13 mouse cellular contexts compared by ENCODE assay signal in the genomic region with DNA sequence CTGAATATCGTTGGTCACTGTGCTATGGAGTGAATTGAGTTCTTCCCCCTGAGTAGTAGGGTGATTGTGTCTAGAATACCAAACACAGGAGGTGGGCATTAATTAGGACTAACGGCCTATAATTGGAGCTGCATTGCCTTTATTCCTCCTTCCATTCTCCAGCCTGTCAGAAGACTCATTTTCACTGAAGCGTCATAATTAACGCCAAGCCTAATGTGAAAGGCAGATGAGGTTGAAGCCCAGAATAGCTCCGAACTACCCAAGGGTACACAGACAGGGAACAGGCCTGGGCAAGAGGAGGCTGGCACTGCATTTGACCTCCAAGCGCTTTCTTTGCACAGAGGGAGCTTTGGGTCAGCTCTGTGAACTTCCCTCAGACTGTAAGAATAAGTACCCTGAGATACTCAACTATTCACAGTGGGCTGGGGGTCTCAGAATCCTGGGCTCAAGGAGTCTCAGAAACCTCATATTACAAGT.
DNase-seq lines count a peak whose midpoint lies in the region; ATAC-seq and TF ChIP-seq lines count a peak whose summit lies in the region.
"Had no signal": no experiment of that assay in that cellular context is flagged by ENCODE, and none has a peak within 500 bp of the region (broad histone marks: within the 10 kb centered on the region; RNA-seq: fewer than 3 reads in every experiment).

No protein-coding gene starts in this region.

- no peak overlapping the region for H3K27ac ChIP-seq in hindbrain, embryonic 14.5 days
- H3K27ac ChIP-seq in neural tube, embryonic 12.5 days: no peak overlapping the region
- no peak overlapping the region for H3K27ac ChIP-seq in kidney, adult 2 months (ENCODE audit: insufficient read depth, low read depth, low read length)
- H3K27ac ChIP-seq: gastrocnemius, adult 2 months; limb, embryonic 12.5 days had no signal

- 20% methylated on average over 6 of the region's 6 CpGs for WGBS in hindbrain, embryonic 14.5 days
- 29% methylated on average over 6 of the region's 6 CpGs for WGBS in neural tube, embryonic 12.5 days
- 45% methylated on average over 6 of the region's 6 CpGs for WGBS in kidney, adult 2 months

- TF ChIP-seq CTCF in kidney, adult 2 months (conservative IDR thresholded peaks at IDR 0.05; ENCODE audit: insufficient read depth, insufficient read length, low read depth, low read length): no peak

- H3K9me3 ChIP-seq in hindbrain, embryonic 14.5 days (ENCODE audit: control insufficient read depth, low read length): no peaks in the 10 kb centered on the region
- H3K9me3 ChIP-seq in neural tube, embryonic 12.5 days: no peaks in the 10 kb centered on the region
- H3K9me3 ChIP-seq: limb, embryonic 12.5 days had no signal

- no peaks in the 10 kb centered on the region for H3K36me3 ChIP-seq in hindbrain, embryonic 14.5 days (replicated peaks; ENCODE audit: control insufficient read depth, insufficient read depth)
- no peaks in the 10 kb centered on the region for H3K36me3 ChIP-seq in neural tube, embryonic 12.5 days
- H3K36me3 ChIP-seq in kidney, adult 2 months (ENCODE audit: control insufficient read depth, insufficient read depth, low read length): no peaks in the 10 kb centered on the region
- H3K36me3 ChIP-seq: limb, embryonic 12.5 days had no signal

- peak; percentile 76 for ATAC-seq in frontal cortex, adult (ENCODE audit: low TSS enrichment)
- peak; percentile 48 for ATAC-seq in hindbrain, embryonic 14.5 days (ENCODE audit: low FRiP score)
- ATAC-seq in neural tube, embryonic 12.5 days (ENCODE audit: low FRiP score, low read depth): peak; percentile 62; the same call in 1 of the 2 replicates

- H3K4me3 ChIP-seq in hindbrain, embryonic 14.5 days (replicated peaks; ENCODE audit: low read length): no peak overlapping the region
- no peak overlapping the region for H3K4me3 ChIP-seq in neural tube, embryonic 12.5 days
- H3K4me3 ChIP-seq in kidney, adult 2 months (ENCODE audit: insufficient read depth, low read depth, low read length): no peak overlapping the region
- H3K4me3 ChIP-seq: gastrocnemius, adult 2 months; limb, embryonic 12.5 days had no signal

- H3K27me3 ChIP-seq in hindbrain, embryonic 14.5 days (ENCODE audit: control insufficient read depth, insufficient read depth, low read length): no peaks in the 10 kb centered on the region
- H3K27me3 ChIP-seq in neural tube, embryonic 12.5 days (replicated peaks): no peaks in the 10 kb centered on the region
- no peaks in the 10 kb centered on the region for H3K27me3 ChIP-seq in kidney, adult 2 months (replicated peaks; ENCODE audit: control insufficient read depth, insufficient read depth, low read length)

- no peak overlapping the region for H3K9ac ChIP-seq in hindbrain, embryonic 14.5 days
- H3K9ac ChIP-seq in neural tube, embryonic 12.5 days: no peak overlapping the region
- H3K9ac ChIP-seq: limb, embryonic 12.5 days had no signal

- peaks cover 5% of the 10 kb centered on the region; the same call in 1 of the 2 replicates for H3K4me1 ChIP-seq in hindbrain, embryonic 14.5 days (replicated peaks; ENCODE audit: control insufficient read depth, insufficient read depth, low read length)
- peaks cover 6% of the 10 kb centered on the region for H3K4me1 ChIP-seq in neural tube, embryonic 12.5 days
- H3K4me1 ChIP-seq in kidney, adult 2 months (ENCODE audit: control insufficient read depth, insufficient read depth, low read length): no peaks in the 10 kb centered on the region
- H3K4me1 ChIP-seq: limb, embryonic 12.5 days had no signal

- no peak for TF ChIP-seq POLR2A in kidney, adult 2 months (IDR thresholded peaks at IDR 0.05; ENCODE audit: low read depth, low read length)

- H3K4me2 ChIP-seq in hindbrain, embryonic 14.5 days (replicated peaks): no peak overlapping the region
- H3K4me2 ChIP-seq in neural tube, embryonic 12.5 days (replicated peaks): no peak overlapping the region
- H3K4me2 ChIP-seq: limb, embryonic 12.5 days had no signal

- DNase-seq in frontal cortex, postnatal 25 days (ENCODE audit: low spot score in 2 of 2): no peak
- peak; percentile 19 for DNase-seq in embryo, embryonic 10.5 days (ENCODE audit: low spot score)
- no peak for DNase-seq in hindbrain, embryonic 14.5 days (ENCODE audit: low spot score)
- no peak for DNase-seq in T-cell, adult 2 months (ENCODE audit: low spot score)
- DNase-seq in adipocyte (ENCODE audit: low spot score): no peak
- DNase-seq in kidney, adult 2 months: no peak
- DNase-seq: adrenal gland, postnatal 36 days; gastrocnemius, adult 2 months; heart, postnatal 36 days; kidney, postnatal 14 days had no signal
